Mouse (Mus musculus) gastrocnemius, adult 8-10 months (tissue): ENCODE results near the gene 2210011C24Rik. TPM values are rescaled to one million over a fixed set of nuclear protein-coding genes. Genes with fewer than 3 reads are reported as not detected.
"Not testable (repeated sequence)": the region's sequence is repeated elsewhere in the genome, so short reads cannot be mapped to it uniquely, and the experiment has no call there.

Experiments
- DNase-seq, 2 experiments: peaks; one replicate each; pipeline ENCODE4 v3.0.0; 2022; ENCODE audit warnings: low spot score in 2 of 2
- total RNA-seq, 4 experiments: library from RNA; stranded (reverse); gene quantifications; 2 replicates each; pipeline ENCODE4 v1.2.4; 2022

Gene 2210011C24Rik
- total RNA-seq, 4 experiments from 2014 or later = 1.1 to 3.9 (median 2.5) TPM

- DNase-seq = no peak
These were observed 9.1 kb upstream of the 2210011C24Rik start, which contains the start of gene Palm3 for GRCm38 (mm10) chr8:84021096-84021495. Gene Palm3, plus strand, starts transcription at chr8:84021471.

GRCm38 (mm10) chr8:84019738-84020137 is 7.8 kb upstream of the 2210011C24Rik start:
- no peak for DNase-seq

- DNase-seq = no peak
These were observed 3.9 kb upstream of the 2210011C24Rik start for GRCm38 (mm10) chr8:84015833-84016232.

GRCm38 (mm10) chr8:84012499-84013165 is 661 bp upstream of the 2210011C24Rik start:
- DNase-seq = no peak

GRCm38 (mm10) chr8:84010625-84011611 is 1.1 kb downstream of the 2210011C24Rik start:
- peak in 1 of 2 experiments; percentile 64 for DNase-seq

- DNase-seq = peak; percentile 78 to 79
These were observed 2.1 kb downstream of the 2210011C24Rik start for GRCm38 (mm10) chr8:84009876-84010275.

- DNase-seq = no peak
These were observed 3.6 kb downstream of the 2210011C24Rik start for GRCm38 (mm10) chr8:84008362-84008761.

GRCm38 (mm10) chr8:84005502-84005901 is 6.5 kb downstream of the 2210011C24Rik start:
- not testable (repeated sequence) for DNase-seq

- DNase-seq = peak; percentile 95 to 96
These were observed 7.3 kb downstream of the 2210011C24Rik start for GRCm38 (mm10) chr8:84004533-84005201.

- DNase-seq = no peak
These were observed 8.2 kb downstream of the 2210011C24Rik start for GRCm38 (mm10) chr8:84003612-84004246.

GRCm38 (mm10) chr8:84002957-84003611 is 8.9 kb downstream of the 2210011C24Rik start:
- no peak for DNase-seq

- no peak for DNase-seq
These were observed 10.5 kb downstream of the 2210011C24Rik start, which contains the start of gene 1700067K01Rik for GRCm38 (mm10) chr8:84001281-84002000. Gene 1700067K01Rik, plus strand, starts transcription at chr8:84001502.

- no peak for DNase-seq
These were observed 12.1 kb downstream of the 2210011C24Rik start for GRCm38 (mm10) chr8:83999825-84000224.

GRCm38 (mm10) chr8:83999057-83999705 is 12.8 kb downstream of the 2210011C24Rik start:
- no peak for DNase-seq

GRCm38 (mm10) chr8:83998231-83999056 is 13.5 kb downstream of the 2210011C24Rik start:
- peak in 1 of 2 experiments; percentile 44 for DNase-seq

GRCm38 (mm10) chr8:83997511-83998141 is 14.3 kb downstream of the 2210011C24Rik start, which contains the start of gene Samd1:
Gene Samd1, plus strand, starts transcription at chr8:83997672.
- peak in 1 of 2 experiments; percentile 51 for DNase-seq
